Comparison of ENCODE assay signal across 9 mouse cellular contexts in genomic region chr15:102739520-102740297, GRCm38 (mm10). TPM values are rescaled to one million over a fixed set of nuclear protein-coding genes. Genes with fewer than 3 reads are reported as not detected.
DNase-seq lines count a peak whose midpoint lies in the region; ATAC-seq and TF ChIP-seq lines count a peak whose summit lies in the region.
"Had no signal": no experiment of that assay in that cellular context is flagged by ENCODE, and none has a peak within 500 bp of the region (broad histone marks: within the 10 kb centered on the region; RNA-seq: fewer than 3 reads in every experiment).

No protein-coding gene starts in this region.

- H3K36me3 ChIP-seq in hindbrain, embryonic 10.5 days: no peaks in the 10 kb centered on the region
- no peaks in the 10 kb centered on the region for H3K36me3 ChIP-seq in hindbrain, embryonic 12.5 days
- no peaks in the 10 kb centered on the region for H3K36me3 ChIP-seq in stomach, embryonic 15.5 days
- H3K36me3 ChIP-seq: midbrain, embryonic 12.5 days had no signal

- intact Hi-C loops in gastrocnemius, postnatal 14 days (cut with DNase I; ENCODE audit: low total_unique reads): loop anchor here (2.0 kb wide), 1 partner anchor 41 kb away; no protein-coding TSS in a partner anchor

- peak; percentile 89 for TF ChIP-seq CTCF in cerebellum, adult 2 months (IDR thresholded peaks at IDR 0.05; ENCODE audit: borderline replicate concordance, insufficient read depth, low read depth, low read length)

- no peak for ATAC-seq in hindbrain, embryonic 12.5 days (ENCODE audit: low FRiP score)
- ATAC-seq in stomach, embryonic 15.5 days (ENCODE audit: insufficient read depth, low FRiP score, low read depth): no peak

- 35% methylated on average over 15 of the region's 15 CpGs for WGBS in hindbrain, embryonic 10.5 days
- 29% methylated on average over 15 of the region's 15 CpGs for WGBS in hindbrain, embryonic 12.5 days
- 24% methylated on average over 15 of the region's 15 CpGs for WGBS in cerebellum, adult 2 months
- 31% methylated on average over 15 of the region's 15 CpGs for WGBS in stomach, embryonic 15.5 days

- H3K27me3 ChIP-seq in hindbrain, embryonic 10.5 days (ENCODE audit: insufficient read depth, poor library complexity, severe bottlenecking): peaks cover 97% of the 10 kb centered on the region
- peaks cover 65% of the 10 kb centered on the region for H3K27me3 ChIP-seq in hindbrain, embryonic 12.5 days
- H3K27me3 ChIP-seq in cerebellum, adult 2 months (ENCODE audit: control insufficient read depth, insufficient read depth, low read length): no peaks in the 10 kb centered on the region
- peaks cover 42% of the 10 kb centered on the region for H3K27me3 ChIP-seq in stomach, embryonic 15.5 days (replicated peaks)

- H3K4me1 ChIP-seq in hindbrain, embryonic 10.5 days (replicated peaks): peaks cover 35% of the 10 kb centered on the region
- peaks cover 42% of the 10 kb centered on the region for H3K4me1 ChIP-seq in hindbrain, embryonic 12.5 days
- H3K4me1 ChIP-seq in cerebellum, adult 2 months (ENCODE audit: control insufficient read depth, insufficient read depth, low read length): peaks cover 15% of the 10 kb centered on the region
- 0 out of 2 replicates have a peak, but pooled peaks cover 6% of the 10 kb centered on the region for H3K4me1 ChIP-seq in stomach, embryonic 15.5 days

- H3K27ac ChIP-seq in hindbrain, embryonic 10.5 days: no peak overlapping the region
- no peak overlapping the region for H3K27ac ChIP-seq in hindbrain, embryonic 12.5 days
- no peak overlapping the region for H3K27ac ChIP-seq in cerebellum, adult 2 months (ENCODE audit: insufficient read depth, low read length)
- H3K27ac ChIP-seq in stomach, embryonic 15.5 days: no peak overlapping the region
- H3K27ac ChIP-seq: midbrain, embryonic 12.5 days had no signal

- no peak for TF ChIP-seq POLR2A in cerebellum, adult 2 months (IDR thresholded peaks at IDR 0.05; ENCODE audit: borderline replicate concordance, insufficient read depth, low read length)

- no peaks in the 10 kb centered on the region for H3K9me3 ChIP-seq in hindbrain, embryonic 10.5 days
- no peaks in the 10 kb centered on the region for H3K9me3 ChIP-seq in hindbrain, embryonic 12.5 days (replicated peaks)
- H3K9me3 ChIP-seq in stomach, embryonic 15.5 days: no peaks in the 10 kb centered on the region
- H3K9me3 ChIP-seq: midbrain, embryonic 12.5 days had no signal

- H3K4me2 ChIP-seq in hindbrain, embryonic 12.5 days (replicated peaks): no peak overlapping the region
- 0 out of 2 replicates have a peak overlapping the region, but pooled peaks have one; percentile 20 for H3K4me2 ChIP-seq in stomach, embryonic 15.5 days
- H3K4me2 ChIP-seq: midbrain, embryonic 12.5 days had no signal

- H3K4me3 ChIP-seq in hindbrain, embryonic 10.5 days: no peak overlapping the region
- no peak overlapping the region for H3K4me3 ChIP-seq in hindbrain, embryonic 12.5 days
- H3K4me3 ChIP-seq in cerebellum, adult 2 months (replicated peaks; ENCODE audit: insufficient read depth, low read depth, low read length): no peak overlapping the region
- H3K4me3 ChIP-seq in stomach, embryonic 15.5 days (replicated peaks): no peak overlapping the region
- H3K4me3 ChIP-seq: midbrain, embryonic 12.5 days had no signal

- DNase-seq in hindbrain, embryonic 10.5 days (ENCODE audit: low spot score): peak; percentile 68
- DNase-seq in ES-CJ7 (ENCODE audit: low read depth, low spot score): peak; percentile 80
- DNase-seq in cerebellum, adult 2 months: peak; percentile 72 to 74
- peak; percentile 64 for DNase-seq in gastrocnemius, postnatal 14 days
- peak; percentile 68 for DNase-seq in kidney, postnatal 25 days
- DNase-seq in lung, postnatal 14 days: peak; percentile 72

- H3K9ac ChIP-seq in hindbrain, embryonic 12.5 days: no peak overlapping the region
- no peak overlapping the region for H3K9ac ChIP-seq in stomach, embryonic 15.5 days
- H3K9ac ChIP-seq: midbrain, embryonic 12.5 days had no signal

RNA-seq across cellular contexts. Expression of gene Calcoco1, which starts 17.7 kb away (rescaled TPM):
- polyA plus RNA-seq in hindbrain, embryonic 10.5 days (2016; fragmentation: Nextera tagmentation; extraction: Ambion mirVana): 32.1 and 38.5 TPM in 2 replicates
- 47.3 and 49.1 TPM in 2 replicates for polyA plus RNA-seq in hindbrain, embryonic 12.5 days (2016; fragmentation: Nextera tagmentation; extraction: Ambion mirVana)
- polyA plus RNA-seq in cerebellum, adult 2 months (2012; rRNA removed): 55.8 and 56.0 TPM in 2 replicates
- 10 to 100 TPM; 44.1 to 56.5 TPM for total RNA-seq in gastrocnemius, postnatal 14 days (2021)
- polyA plus RNA-seq in stomach, embryonic 15.5 days (2015; fragmentation: Nextera tagmentation; extraction: Ambion mirVana): 29.9 and 33.5 TPM in 2 replicates
